Mouse (Mus musculus) heart, postnatal 4 days (tissue): ENCODE measurements around the gene Hyal5. TPM values are rescaled to one million over a fixed set of nuclear protein-coding genes. Genes with fewer than 3 reads are reported as not detected.

ENCODE experiments used
- DNase-seq: peaks from one replicate; pipeline ENCODE4 v3.0.0; 2021
- total RNA-seq, 2 experiments: library from RNA; stranded (reverse); gene quantifications; 2 replicates each; pipeline ENCODE4 v1.2.3; 2021

Hyal5 gene
- not detected for total RNA-seq

DNA sequence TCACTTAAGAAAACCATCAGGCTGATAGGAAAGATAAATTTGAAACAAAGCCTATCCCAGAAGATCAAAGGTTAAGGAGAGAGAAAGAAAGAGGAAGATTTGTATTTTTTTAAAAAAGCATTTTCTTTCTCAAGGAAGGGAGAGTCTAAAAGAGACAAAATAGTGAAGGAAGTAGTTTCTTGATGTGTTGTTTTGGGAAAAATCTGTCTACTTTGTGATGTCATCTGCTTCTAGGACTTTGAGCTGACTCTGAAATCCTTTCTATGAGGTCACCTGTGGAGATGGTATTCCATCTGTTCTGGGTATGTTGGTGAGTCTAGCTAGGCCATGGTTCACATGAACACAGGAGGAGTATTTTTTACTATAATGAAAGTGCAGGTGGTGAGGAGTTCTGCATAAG lies at the start of gene Hyal5:
TSS of gene Hyal5 (plus strand) at position 301 of the 400 bp plus-strand sequence.
- no peak for DNase-seq

GRCm38 (mm10) chr6:24822070-24822469 lies 35.7 kb upstream of the Hyal5 start:
- no peak for DNase-seq

DNA sequence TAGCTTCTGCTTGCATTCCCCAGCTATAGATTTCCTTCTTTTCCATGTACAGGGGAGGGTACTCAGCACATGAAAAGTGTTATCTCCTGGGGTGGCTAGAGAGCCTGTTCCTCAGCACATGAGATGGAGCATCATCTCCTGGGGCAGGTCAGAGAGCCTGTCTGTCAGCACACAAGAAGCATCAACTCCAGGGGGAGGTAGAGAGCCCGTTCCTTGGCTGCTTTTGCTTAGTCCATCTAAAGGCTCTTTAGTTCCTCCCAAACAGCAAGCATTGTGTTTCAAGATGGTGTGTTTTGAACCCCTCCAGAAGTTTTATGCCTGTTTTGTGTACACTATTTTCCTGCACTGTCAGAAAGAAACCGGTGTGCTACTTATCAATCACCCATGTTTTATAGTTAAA lies 2.5 kb downstream of the Hyal5 start:
- DNase-seq = no peak

- no peak for DNase-seq
Measured at GRCm38 (mm10) chr6:24863649-24864048, 5.9 kb downstream of the Hyal5 start.

DNA sequence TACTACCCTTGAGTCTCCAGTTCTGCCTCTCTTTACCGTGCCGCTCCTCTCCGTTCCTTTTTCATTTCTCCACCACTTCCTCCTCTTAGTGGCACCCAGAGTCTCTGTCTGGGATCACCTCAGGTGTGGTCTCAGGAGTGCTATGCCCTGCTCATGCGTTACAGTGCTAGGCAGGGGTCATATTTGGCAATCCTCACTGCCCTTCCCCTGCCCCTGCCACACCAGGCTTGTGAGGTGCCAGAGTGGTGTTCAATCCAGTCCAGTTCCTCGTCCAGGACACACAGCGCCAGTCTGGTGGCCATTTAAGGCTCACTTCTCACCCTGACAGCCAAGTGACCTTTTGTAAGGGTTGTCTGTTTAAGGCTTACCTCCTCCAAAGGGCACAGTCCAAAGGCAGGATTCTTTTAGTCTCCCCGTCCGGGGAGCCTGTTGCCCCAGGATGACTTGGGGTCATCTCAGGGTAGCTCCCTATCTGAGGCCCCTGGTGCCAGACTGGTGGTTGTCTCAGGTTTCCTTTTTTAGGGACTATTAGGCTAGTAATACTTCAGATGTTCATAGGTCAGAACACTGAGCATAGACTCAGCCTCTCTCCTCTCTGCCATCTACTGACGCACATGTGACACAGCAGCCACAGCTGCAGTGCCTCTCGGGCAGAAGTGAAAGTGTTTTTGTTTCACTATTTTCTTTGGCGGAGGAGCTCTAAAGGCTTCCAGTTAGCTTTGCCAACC lies 36.5 kb downstream of the Hyal5 start:
- peak; percentile 20 for DNase-seq

DNA sequence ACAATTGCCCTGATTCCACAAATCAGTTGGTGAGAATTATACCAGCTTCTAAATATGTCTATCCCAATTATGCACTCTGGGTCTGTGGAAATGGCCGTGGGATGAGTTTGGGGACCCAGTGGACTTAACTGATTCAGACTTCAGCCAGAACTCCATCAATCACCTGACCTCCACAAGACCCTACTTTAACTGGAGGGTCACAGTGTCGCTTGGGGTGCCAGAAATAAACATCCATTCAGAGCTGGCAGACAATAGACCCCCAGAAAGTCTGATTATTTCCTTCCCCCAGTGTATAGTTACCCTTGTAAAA lies 37.0 kb downstream of the Hyal5 start:
- DNase-seq = no peak

GRCm38 (mm10) chr6:24905101-24905500 lies 47.3 kb downstream of the Hyal5 start:
- DNase-seq = no peak

GRCm38 (mm10) chr6:24907824-24908223 lies 50.0 kb downstream of the Hyal5 start:
- DNase-seq = no peak

- DNase-seq = no peak
Measured at GRCm38 (mm10) chr6:24910016-24910727, 52.4 kb downstream of the Hyal5 start.

DNA sequence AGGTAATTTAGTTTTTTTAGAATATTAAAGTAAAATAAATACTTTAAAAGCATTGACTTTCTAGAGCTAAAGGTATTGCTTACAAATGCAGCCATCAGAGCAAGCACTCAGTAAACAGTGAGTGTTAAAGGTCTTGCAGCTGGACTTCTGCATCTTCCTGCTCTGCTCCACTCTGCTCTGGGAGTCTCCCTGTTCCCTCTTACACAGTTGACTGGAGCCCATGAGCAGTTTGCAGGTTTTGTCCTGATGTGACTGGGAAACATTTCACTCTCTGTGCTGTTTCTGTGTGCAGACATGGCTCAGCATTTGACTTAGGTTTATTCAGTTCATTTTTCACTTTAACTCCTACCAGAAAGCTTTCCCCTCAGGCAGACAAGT lies 52.9 kb downstream of the Hyal5 start:
- no peak for DNase-seq

DNA sequence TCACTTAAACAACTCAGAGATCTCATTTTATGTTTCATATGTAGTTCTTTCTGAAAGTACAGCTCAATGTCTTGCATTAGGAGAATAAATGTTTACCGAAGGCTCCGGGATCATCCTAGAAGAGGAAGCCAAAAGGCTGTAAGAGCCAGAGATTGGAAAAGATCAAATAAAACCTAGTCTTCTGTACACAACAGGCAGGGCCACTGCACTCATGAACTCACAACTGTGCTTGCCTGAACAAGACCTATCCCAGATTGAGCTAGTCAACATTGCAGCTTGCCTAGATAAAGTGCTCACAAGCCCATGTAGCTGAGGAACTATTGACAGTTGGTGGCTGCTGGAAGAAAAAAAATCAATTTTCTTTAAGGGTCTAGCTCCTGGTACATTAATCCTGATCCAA lies 55.8 kb downstream of the Hyal5 start:
- DNase-seq = no peak

- DNase-seq = no peak
Measured at GRCm38 (mm10) chr6:24925076-24925785, 67.4 kb downstream of the Hyal5 start.

Other genes starting within 250 kb of the Hyal5 start
- gene Wasl, start 193.0 kb upstream of the Hyal5 start, total RNA-seq = 10 to 100 TPM; 33.8 to 34.7 TPM
- not detected for gene Hyal6, start 124.8 kb upstream of the Hyal5 start, total RNA-seq
- gene Hyal4, start 109.7 kb upstream of the Hyal5 start, total RNA-seq = not detected
- gene Spam1, start 66.8 kb upstream of the Hyal5 start, total RNA-seq = not detected
- gene Tmem229a, start 98.3 kb downstream of the Hyal5 start, total RNA-seq = under 1 TPM; 0.09 to 0.19 TPM